Mouse (Mus musculus): ENCODE results near the gene Tmem213. TPM values are rescaled to one million over a fixed set of nuclear protein-coding genes. Genes with fewer than 3 reads are reported as not detected.

The Tmem213 gene
- total RNA-seq, 2 experiments from 2014 or later, result not detected

GRCm38 (mm10) chr6:38116107-38116770 lies 7.2 kb downstream of the Tmem213 start:
- ATAC-seq (replicated peaks; ENCODE audit: poor library complexity), result no peak

- ATAC-seq (replicated peaks; ENCODE audit: poor library complexity), result no peak
These were observed 9.3 kb downstream of the Tmem213 start for GRCm38 (mm10) chr6:38118341-38118740.

- ATAC-seq (replicated peaks; ENCODE audit: poor library complexity), result no peak
These were observed 11.8 kb downstream of the Tmem213 start for GRCm38 (mm10) chr6:38120681-38121371.

- no peak for ATAC-seq (replicated peaks; ENCODE audit: poor library complexity)
These were observed 12.8 kb downstream of the Tmem213 start for GRCm38 (mm10) chr6:38121843-38122242.

- ATAC-seq (replicated peaks; ENCODE audit: poor library complexity), result no peak
These were observed 13.7 kb downstream of the Tmem213 start for GRCm38 (mm10) chr6:38122791-38123190.

- no peak for ATAC-seq (replicated peaks; ENCODE audit: poor library complexity)
These were observed 14.6 kb downstream of the Tmem213 start for GRCm38 (mm10) chr6:38123471-38124206.

GRCm38 (mm10) chr6:38124207-38124835 lies 15.3 kb downstream of the Tmem213 start, which contains the start of gene Atp6v0a4:
TSS of gene Atp6v0a4 (minus strand) at chr6:38124586.
- ATAC-seq (replicated peaks; ENCODE audit: poor library complexity), result no peak

GRCm38 (mm10) chr6:38124882-38125281 lies 15.8 kb downstream of the Tmem213 start:
- no peak for ATAC-seq (replicated peaks; ENCODE audit: poor library complexity)

- no peak for ATAC-seq (replicated peaks; ENCODE audit: poor library complexity)
These were observed 16.4 kb downstream of the Tmem213 start for GRCm38 (mm10) chr6:38125462-38125861.

- ATAC-seq (replicated peaks; ENCODE audit: poor library complexity), result no peak
These were observed 19.1 kb downstream of the Tmem213 start for GRCm38 (mm10) chr6:38128115-38128514.

GRCm38 (mm10) chr6:38129883-38130282 lies 20.8 kb downstream of the Tmem213 start:
- no peak for ATAC-seq (replicated peaks; ENCODE audit: poor library complexity)

GRCm38 (mm10) chr6:38131801-38132231 lies 22.8 kb downstream of the Tmem213 start:
- no peak for ATAC-seq (replicated peaks; ENCODE audit: poor library complexity)

GRCm38 (mm10) chr6:38134806-38135559 lies 25.9 kb downstream of the Tmem213 start:
- no peak for ATAC-seq (replicated peaks; ENCODE audit: poor library complexity)

- ATAC-seq (replicated peaks; ENCODE audit: poor library complexity), result no peak
These were observed 30.0 kb downstream of the Tmem213 start for GRCm38 (mm10) chr6:38139086-38139485.

- no peak for ATAC-seq (replicated peaks; ENCODE audit: poor library complexity)
These were observed 31.3 kb downstream of the Tmem213 start for GRCm38 (mm10) chr6:38140402-38140801.

- no peak for ATAC-seq (replicated peaks; ENCODE audit: poor library complexity)
These were observed 35.3 kb downstream of the Tmem213 start for GRCm38 (mm10) chr6:38144161-38144998.

GRCm38 (mm10) chr6:38145463-38146065 lies 36.5 kb downstream of the Tmem213 start:
- ATAC-seq (replicated peaks; ENCODE audit: poor library complexity), result peak; percentile 54

GRCm38 (mm10) chr6:38147301-38147700 lies 38.2 kb downstream of the Tmem213 start:
- ATAC-seq (replicated peaks; ENCODE audit: poor library complexity), result no peak

GRCm38 (mm10) chr6:38148626-38149025 lies 39.6 kb downstream of the Tmem213 start:
- ATAC-seq (replicated peaks; ENCODE audit: poor library complexity), result no peak

All from megakaryocyte progenitor cell, adult 5-6 weeks (primary cell).